Mouse (Mus musculus) R1 (cell line): Measurements from ENCODE around the gene Pink1.
"Not testable (repeated sequence)": the region's sequence is repeated elsewhere in the genome, so short reads cannot be mapped to it uniquely, and the experiment has no call there.

Experiments
- DNase-seq: peaks from one replicate; pipeline ENCODE4 v3.0.0-alpha.2; 2018; ENCODE audit warnings: low read depth, low spot score

Pink1 gene

DNA sequence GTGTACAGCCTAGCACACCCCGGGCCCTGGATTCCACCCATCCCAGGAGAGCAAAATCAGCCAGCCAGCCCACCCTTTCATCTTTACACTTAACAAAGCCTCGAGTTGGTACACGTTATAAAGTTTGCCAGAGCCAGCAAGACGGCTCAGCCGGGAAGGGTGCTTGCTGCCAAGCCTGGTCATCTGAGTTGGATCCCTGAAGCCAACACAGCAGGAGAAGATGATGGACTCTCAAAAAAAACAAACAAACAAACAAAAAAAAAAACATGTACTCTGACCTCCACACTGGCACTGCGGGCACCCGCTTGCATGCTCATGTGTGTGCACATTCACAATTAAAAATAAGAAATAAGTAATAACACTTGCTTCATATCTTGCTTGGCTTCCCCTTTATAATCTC, 15.9 kb upstream of the Pink1 start:
- DNase-seq: no peak

DNA sequence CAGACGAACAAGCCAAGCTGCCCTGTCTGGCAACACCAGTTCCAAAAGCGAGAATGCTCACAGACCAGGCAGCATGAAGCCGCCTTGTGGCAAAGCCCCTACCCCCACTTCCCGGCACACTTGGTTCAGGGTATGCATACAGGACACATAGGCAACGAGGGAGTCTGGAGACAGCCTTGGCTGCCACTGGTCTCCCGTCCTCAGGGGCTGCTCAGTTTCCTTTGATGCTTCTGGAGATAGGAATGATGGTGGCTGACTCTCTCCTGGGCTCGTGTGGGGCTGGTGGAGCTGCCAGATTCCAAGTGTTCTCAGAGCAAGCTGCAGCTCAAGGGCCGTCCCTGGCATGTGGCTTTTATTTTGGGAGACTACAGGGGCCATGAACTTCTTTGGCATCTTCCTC, 15.3 kb upstream of the Pink1 start:
- DNase-seq: no peak

DNA sequence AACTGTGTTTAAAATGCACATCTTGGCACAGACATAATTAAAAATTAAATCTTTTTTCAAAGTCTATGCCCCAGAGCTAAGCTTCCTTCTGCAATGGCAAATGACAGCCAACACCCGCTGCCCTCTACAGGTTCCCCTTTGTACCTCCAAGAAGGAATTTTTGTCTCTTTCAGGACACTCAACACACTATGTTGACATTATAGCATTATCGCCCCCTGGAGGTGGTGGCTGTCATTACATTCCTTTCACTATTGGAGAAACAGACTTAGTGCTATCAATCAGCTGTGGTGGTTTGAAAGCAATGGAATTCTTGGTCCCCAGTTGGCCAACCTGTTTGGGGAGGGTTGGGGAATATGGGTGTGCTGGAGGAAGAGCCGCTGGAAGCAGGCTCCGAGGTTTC, 13.9 kb upstream of the Pink1 start:
- DNase-seq: peak; percentile 75

DNA sequence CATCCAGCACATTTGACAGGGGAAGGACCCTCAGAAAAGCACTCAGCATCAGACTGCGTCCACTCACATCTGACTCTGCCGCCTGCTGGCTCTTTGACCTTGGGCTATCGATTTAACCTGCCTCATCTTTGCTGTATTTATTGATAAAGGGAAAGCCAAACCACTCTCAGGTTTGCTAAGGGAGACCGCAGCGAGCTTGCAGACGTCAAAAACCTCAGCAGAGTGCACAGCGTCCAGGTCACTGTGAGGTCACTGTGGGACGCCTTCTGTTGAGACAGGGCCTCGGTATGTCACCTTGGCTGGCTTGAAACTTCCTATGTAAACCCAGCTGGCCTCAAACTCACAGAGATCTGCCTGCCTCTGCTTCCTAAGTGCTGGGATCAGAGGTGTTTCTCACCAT, 11.2 kb upstream of the Pink1 start:
- DNase-seq: no peak

- DNase-seq: no peak
These were observed 10.8 kb upstream of the Pink1 start for GRCm38 (mm10) chr4:138336876-138337275.

DNA sequence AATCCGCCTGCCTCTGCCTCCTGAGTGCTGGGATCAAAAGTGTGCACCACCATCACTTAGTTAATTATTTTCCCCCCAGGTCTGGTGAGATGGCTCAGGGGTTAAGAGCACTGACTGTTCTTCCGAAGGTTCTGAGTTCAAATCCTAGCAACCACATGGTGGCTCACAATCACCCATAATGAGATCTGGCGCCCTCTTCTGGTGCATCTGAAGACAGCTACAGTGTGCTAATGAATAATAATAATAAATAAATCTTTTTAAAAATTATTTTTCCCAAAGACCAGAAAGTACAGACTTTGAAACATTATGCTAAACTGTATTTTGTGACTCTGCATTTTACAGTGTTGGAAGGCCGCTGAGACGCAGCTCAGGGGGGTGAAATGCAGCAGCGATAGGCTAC, 9.5 kb upstream of the Pink1 start:
- no peak for DNase-seq

DNA sequence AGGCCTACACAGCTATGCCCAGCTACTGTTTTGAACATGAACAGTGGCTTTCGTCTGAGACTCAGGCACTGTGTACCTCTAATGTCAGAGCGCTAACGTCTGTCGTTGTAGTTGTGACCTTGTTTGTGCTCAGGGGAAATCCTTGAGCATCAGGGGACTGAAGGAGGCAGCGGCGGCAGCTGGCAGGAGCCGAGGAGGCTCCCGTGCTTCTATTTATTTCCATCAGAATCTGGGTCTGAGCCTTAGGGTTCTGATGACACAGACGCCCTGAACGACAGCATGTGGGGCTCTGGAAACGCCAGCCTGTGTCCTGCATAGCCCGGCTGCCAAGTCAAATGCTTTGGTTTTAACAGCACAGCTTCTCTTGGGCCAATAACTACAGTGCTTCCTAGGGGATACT, 8.9 kb upstream of the Pink1 start:
- DNase-seq: no peak

DNA sequence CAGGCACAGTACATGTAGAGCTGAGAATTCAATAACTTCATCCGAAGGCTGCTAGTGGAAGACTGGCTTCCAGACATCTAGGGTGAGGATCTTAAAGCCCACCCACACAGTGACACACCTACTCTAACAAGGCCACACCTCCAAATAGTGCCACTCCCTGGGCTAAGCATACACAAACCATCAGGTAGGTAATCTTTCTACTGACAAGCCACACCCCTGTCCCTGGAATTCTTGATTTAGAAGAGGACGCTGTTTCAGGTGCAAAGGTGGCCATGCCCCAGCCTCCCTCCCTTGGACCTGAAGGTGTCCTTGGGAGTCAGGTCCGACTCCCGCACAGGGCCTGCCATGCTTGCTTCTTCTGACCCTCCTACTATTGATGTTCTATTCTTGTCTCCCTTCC, 7.0 kb upstream of the Pink1 start:
- no peak for DNase-seq

GRCm38 (mm10) chr4:138331647-138332046, 5.5 kb upstream of the Pink1 start:
- no peak for DNase-seq

- DNase-seq: no peak
These were observed 4.2 kb upstream of the Pink1 start for GRCm38 (mm10) chr4:138330264-138330671.

GRCm38 (mm10) chr4:138327891-138328470, 1.9 kb upstream of the Pink1 start:
- no peak for DNase-seq

DNA sequence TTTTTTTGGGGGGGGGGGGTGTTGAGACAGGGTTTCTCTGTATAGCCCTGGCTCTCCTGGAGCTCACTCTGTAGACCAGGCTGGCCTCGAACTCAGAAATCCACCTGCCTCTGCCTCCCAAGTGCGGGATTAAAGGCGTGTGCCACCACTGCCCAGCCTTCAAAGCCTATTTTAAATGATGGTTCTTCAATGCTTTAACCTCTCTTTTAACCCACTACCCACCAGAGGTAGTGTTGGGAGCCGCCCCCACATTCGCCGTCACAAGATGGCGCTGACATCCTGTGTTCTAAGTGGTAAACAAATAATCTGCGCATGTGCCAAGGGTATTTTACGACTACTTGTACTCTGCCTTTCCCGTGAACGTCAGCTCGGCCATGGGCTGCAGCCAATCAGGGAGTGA, 1.0 kb upstream of the Pink1 start:
- not testable (repeated sequence) for DNase-seq

GRCm38 (mm10) chr4:138325466-138326076, 536 bp downstream of the Pink1 start:
- DNase-seq: peak; percentile 97

GRCm38 (mm10) chr4:138324451-138324850, 1.7 kb downstream of the Pink1 start:
- DNase-seq: no peak

GRCm38 (mm10) chr4:138323753-138324152, 2.4 kb downstream of the Pink1 start:
- DNase-seq: no peak

DNA sequence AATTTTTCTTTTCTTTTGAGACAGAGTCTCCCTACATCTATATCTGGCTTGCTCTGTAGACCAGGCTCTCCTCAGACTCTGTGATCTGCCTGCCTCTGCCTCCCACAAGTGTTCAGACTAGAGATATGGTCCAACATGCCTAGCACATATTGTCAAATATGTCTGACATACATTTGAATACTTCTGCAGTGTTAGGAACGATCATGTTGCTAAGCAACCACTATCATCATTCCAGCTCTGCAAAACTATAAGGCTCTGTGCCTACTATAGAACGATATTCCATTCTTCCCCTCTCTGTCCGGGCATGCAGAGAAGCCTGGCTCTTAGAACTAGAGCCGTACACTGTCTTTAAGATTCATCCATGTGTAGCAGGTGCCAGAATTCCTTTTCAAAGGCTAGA, 3.4 kb downstream of the Pink1 start:
- DNase-seq: no peak

DNA sequence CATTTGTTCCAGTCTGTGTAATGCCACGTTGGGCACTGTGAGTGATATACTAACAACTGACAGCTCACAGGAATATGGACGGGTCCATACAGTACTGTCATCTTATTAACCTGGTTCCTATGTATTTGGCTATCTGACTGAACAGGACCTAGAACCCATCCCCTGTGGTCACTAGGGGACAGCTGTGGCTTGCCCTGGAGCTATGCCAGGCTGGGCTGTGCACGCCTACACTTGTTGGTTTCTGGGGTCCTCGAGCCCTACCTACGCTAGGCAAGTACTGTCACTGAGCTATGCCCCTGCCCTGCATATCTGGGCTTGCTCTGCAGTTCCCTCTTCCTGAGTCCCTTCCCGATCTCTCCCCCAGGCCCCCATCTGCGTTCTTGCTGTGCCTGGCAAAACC, 4.6 kb downstream of the Pink1 start:
- no peak for DNase-seq

DNA sequence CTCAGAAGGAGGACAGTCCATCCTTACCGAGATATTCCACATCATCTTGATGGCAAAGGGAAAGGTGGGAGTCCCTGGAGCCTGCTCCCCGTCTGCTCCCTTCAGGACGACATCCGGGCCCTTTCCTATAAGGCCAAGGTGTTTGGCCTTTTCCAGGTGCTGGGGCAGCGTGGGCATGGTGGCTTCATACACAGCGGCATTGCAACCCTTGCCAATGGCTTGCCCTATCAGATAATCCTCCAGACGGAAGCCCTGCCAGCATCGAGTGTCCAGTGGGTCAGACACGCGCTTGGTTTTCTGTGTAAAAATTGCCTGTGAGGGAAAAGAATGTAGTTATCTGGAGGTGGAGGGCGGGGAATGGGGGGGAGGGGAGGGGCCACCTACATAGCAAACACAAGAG, 5.4 kb downstream of the Pink1 start:
- DNase-seq: no peak

DNA sequence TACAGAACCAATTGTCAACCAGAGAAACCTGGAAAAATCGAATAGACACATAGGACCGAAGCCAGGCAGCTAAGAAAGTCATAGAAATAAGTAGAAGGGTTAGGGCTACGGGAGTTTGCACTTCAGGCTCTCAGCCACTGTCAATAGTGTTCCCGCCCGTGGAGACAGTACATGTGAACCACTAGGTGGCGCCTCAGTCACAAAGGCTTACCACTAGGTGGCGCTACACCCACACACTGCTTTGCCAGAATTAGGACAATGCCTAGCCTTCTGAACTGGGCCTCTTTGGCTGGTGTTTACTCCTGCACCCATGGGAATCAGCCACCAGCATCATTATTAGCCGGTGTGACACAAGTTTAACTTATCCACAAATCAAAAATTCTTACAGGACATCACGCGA, 6.6 kb downstream of the Pink1 start:
- DNase-seq: peak; percentile 90

GRCm38 (mm10) chr4:138318509-138319266, 7.4 kb downstream of the Pink1 start:
- peak; percentile 73 for DNase-seq

DNA sequence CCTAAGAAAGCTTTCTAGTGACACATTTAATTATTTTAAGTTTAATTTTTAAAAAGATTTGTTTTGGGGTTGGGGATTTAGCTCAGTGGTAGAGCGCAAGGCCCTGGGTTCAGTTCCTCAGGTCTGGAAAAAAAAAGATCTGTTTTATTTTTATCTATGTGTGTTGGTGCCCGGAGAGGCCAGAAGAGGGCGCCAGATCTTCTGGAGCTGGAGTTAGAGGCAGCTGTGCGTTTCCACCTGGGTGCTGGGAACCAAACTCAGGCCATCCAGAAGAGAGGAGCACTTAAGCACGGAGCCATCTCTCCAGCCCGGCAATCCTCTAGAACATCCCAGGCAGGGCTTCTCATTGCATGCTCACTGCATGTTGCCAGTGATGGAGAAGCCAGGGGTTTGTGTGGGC, 9.7 kb downstream of the Pink1 start:
- peak; percentile 67 for DNase-seq

DNA sequence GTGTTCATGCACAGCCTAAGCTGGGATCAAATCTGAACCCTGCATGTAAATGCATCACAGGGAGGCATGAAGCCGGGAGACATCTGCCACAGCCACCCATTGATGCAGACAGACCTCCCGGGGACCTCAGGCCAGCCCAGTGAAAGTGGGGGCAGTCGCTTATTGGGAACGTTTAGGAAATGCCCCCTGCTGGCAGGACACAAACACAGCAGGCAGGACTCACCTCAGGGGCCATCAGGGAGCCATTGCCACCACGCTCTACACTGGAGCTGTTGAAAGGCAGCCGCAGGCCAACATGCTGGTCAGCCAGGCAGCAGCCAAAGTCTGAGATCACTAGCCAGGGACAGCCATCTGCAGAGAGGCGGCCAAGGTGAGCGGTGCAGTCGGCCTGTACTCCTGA, 10.3 kb downstream of the Pink1 start:
- peak; percentile 68 for DNase-seq

DNA sequence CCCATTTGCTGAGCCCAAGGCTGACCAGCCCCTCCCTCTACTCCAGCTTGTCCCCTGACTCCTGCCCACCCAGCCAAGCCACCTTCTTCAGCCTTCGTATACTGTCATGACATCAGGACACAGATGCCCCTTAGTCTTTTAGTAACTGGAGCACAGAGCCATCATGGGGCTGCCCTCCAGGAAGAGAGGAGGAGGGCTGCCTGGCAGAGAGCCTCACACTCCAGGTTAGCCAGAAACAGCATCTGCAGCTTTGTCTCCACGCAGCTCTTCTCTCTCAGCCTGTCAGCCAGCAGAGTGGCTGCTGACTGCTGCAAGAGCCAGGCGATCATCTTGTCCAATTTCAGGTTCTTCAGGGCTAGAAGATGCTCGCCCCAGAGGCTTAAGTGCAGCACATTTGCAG, 12.3 kb downstream of the Pink1 start:
- DNase-seq: no peak
